Mouse (Mus musculus): ENCODE measurements at regions not wholly inside any gene's neighbourhood (a gene's known extent, or its start where the extent isn't known, plus 50 kb on each side); places are given as distances from the start of the nearest gene placed in this dataset.

- TF ChIP-seq GATA1 (IDR thresholded peaks at IDR 0.05; ENCODE audit: borderline replicate concordance, low read length) (no peak), FLI1 (IDR thresholded peaks at IDR 0.05; ENCODE audit: low read length) (no peak)
These were observed 458.2 kb downstream of the Fut8 start for GRCm38 (mm10) chr12:77696039-77696631.

Measured in megakaryocyte, embryonic 14.5 days (primary cell).